Mouse (Mus musculus) MEL (cell line): ENCODE measurements around the gene Hdac7.

ENCODE experiments used
- BHLHE40 ChIP-seq: IDR thresholded peaks from 2 replicates; pipeline ENCODE4 v1.6.1; 2012; ENCODE audit warnings: low read depth, mild to moderate bottlenecking, inconsistent platforms, low read length, improper control_type of control experiment, borderline replicate concordance
- CTCF ChIP-seq, 3 experiments: IDR thresholded peaks in 2 of 3; conservative IDR thresholded peaks in 1 of 3; 2 replicates each; pipeline ENCODE4 v1.5.1; 2011 to 2012; ENCODE audit warnings: low read length in 3 of 3, low read depth in 2 of 3, mild to moderate bottlenecking in 2 of 3, improper control_type of control experiment in 1 of 3, inconsistent platforms in 1 of 3, mixed read lengths in 1 of 3, moderate library complexity in 1 of 3; ENCODE audit not compliant: control insufficient read depth in 1 of 3, insufficient read depth in 1 of 3, poor library complexity in 1 of 3, severe bottlenecking in 1 of 3
- EP300 ChIP-seq, 2 experiments: IDR thresholded peaks; 2 replicates each; pipeline ENCODE4 v1.6.1; 2011; ENCODE audit warnings: improper control_type of control experiment in 2 of 2, low read length in 2 of 2, low read depth in 1 of 2, mild to moderate bottlenecking in 1 of 2
- GATA1 ChIP-seq: IDR thresholded peaks from 2 replicates; pipeline ENCODE4 v1.6.1; 2011; ENCODE audit warnings: low read depth, low read length, improper control_type of control experiment
- MEF2A ChIP-seq: IDR thresholded peaks from 2 replicates; pipeline ENCODE4 v1.6.1; 2014; ENCODE audit warnings: low read depth, mild to moderate bottlenecking, inconsistent platforms, low read length, improper control_type of control experiment; ENCODE audit not compliant: poor library complexity, insufficient replicate concordance, severe bottlenecking; ENCODE audit errors: extremely low read depth
- POLR2A ChIP-seq, 2 experiments: IDR thresholded peaks; 2 replicates each; pipeline ENCODE4 v1.6.1; 2011 to 2012; ENCODE audit warnings: low read length in 2 of 2, mild to moderate bottlenecking in 2 of 2, control low read depth in 1 of 2, improper control_type of control experiment in 1 of 2, low read depth in 1 of 2, moderate library complexity in 1 of 2; ENCODE audit not compliant: control insufficient read depth in 1 of 2, insufficient read depth in 1 of 2, poor library complexity in 1 of 2
- SMC3 ChIP-seq: IDR thresholded peaks from 2 replicates; pipeline ENCODE4 v1.6.1; 2011; ENCODE audit warnings: low read depth, low read length, improper control_type of control experiment
- TBP ChIP-seq: IDR thresholded peaks from 2 replicates; pipeline ENCODE4 v1.8.0; 2011; ENCODE audit warnings: low read depth, low read length, improper control_type of control experiment
- USF2 ChIP-seq, 2 experiments: IDR thresholded peaks; 2 replicates each; pipeline ENCODE4 v1.6.1; 2011 to 2012; ENCODE audit warnings: improper control_type of control experiment in 2 of 2, low read length in 2 of 2, borderline replicate concordance in 1 of 2, inconsistent platforms in 1 of 2, low read depth in 1 of 2, mild to moderate bottlenecking in 1 of 2; ENCODE audit not compliant: insufficient read depth in 1 of 2

DNA sequence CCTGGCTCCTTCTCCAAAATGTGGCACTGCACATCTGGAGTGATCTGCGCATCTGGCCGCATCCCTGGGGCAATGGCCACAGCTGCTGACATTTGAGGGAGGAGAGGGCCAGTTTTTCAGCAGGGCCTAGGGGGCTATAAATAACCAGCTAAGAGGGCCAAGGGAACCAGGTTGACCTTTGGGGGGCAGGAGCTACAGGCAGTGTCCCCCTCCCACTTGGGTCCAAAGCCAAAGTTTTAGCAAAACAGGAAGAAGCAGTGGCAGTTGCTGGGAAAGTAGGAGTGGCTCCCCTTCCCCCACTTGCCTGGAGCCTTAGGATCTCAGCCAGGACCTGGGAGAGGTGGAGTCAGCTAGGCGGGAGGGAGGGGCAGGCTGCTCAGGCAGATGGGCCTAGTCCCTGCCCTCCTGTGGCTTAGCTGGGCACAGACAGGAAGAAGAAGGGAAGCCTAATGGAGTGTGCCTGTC, 4.3 kb downstream of the Hdac7 start:
- TF ChIP-seq SMC3 (no peak), GATA1 (no peak), CTCF (IDR thresholded peaks at IDR 0.05 in 2 of 3, conservative IDR thresholded peaks at IDR 0.05 in 1 of 3; ENCODE audit: control insufficient read depth in 1 of 3, insufficient read depth in 1 of 3, low read depth in 2 of 3, low read length in 3 of 3, poor library complexity in 1 of 3, severe bottlenecking in 1 of 3) (no peak; a peak in 1 of 6 replicates), TBP (no peak), EP300 (IDR thresholded peaks at IDR 0.05; ENCODE audit: low read depth in 1 of 2, low read length in 2 of 2) (no peak), POLR2A (IDR thresholded peaks at IDR 0.05; ENCODE audit: control insufficient read depth in 1 of 2, insufficient read depth in 1 of 2, low read depth in 1 of 2, low read length in 2 of 2, poor library complexity in 1 of 2) (no peak), USF2 (IDR thresholded peaks at IDR 0.05; ENCODE audit: borderline replicate concordance in 1 of 2, insufficient read depth in 1 of 2, low read depth in 1 of 2, low read length in 2 of 2) (no peak), MEF2A (no peak), BHLHE40 (no peak)
